Comparison of ENCODE assay signal across 20 mouse cellular contexts in genomic region chr10:75339377-75339776, GRCm38 (mm10).
"Had no signal": no experiment of that assay in that cellular context is flagged by ENCODE, and none has a peak within 500 bp of the region (broad histone marks: within the 10 kb centered on the region; RNA-seq: fewer than 3 reads in every experiment).

No protein-coding gene starts in this region.

- H3K27ac ChIP-seq: liver, embryonic 12.5 days; liver, embryonic 14.5 days; midbrain, embryonic 10.5 days; midbrain, embryonic 12.5 days; neural tube, embryonic 13.5 days; neural tube, embryonic 15.5 days had no signal

- DNase-seq: lung, adult 2 months; lung, postnatal 10 days; lung, postnatal 36 days; midbrain, embryonic 14.5 days; retina, postnatal 1 day; right cerebral cortex, adult 18-20 months; right cerebral cortex, postnatal 25 days; right cerebral cortex, postnatal 4 days; spleen, adult 18-20 months; thymus, adult 18-20 months; thymus, postnatal 14 days; thymus, postnatal 36 days had no signal

- H3K4me3 ChIP-seq: liver, embryonic 12.5 days; midbrain, embryonic 10.5 days; midbrain, embryonic 12.5 days; myocyte; neural tube, embryonic 13.5 days; neural tube, embryonic 15.5 days had no signal

- H3K9ac ChIP-seq: liver, embryonic 12.5 days; liver, embryonic 14.5 days; midbrain, embryonic 12.5 days; neural tube, embryonic 13.5 days; neural tube, embryonic 15.5 days had no signal

- H3K27me3 ChIP-seq: liver, embryonic 12.5 days; midbrain, embryonic 12.5 days; neural tube, embryonic 13.5 days; neural tube, embryonic 15.5 days had no signal

- H3K4me2 ChIP-seq: liver, embryonic 12.5 days; midbrain, embryonic 12.5 days; neural tube, embryonic 13.5 days; neural tube, embryonic 15.5 days had no signal

- H3K4me1 ChIP-seq: liver, embryonic 12.5 days; midbrain, embryonic 10.5 days; midbrain, embryonic 12.5 days; neural tube, embryonic 13.5 days; neural tube, embryonic 15.5 days had no signal

- ATAC-seq: liver, embryonic 12.5 days; midbrain, embryonic 16.5 days had no signal

- H3K9me3 ChIP-seq: liver, embryonic 12.5 days; midbrain, embryonic 10.5 days; midbrain, embryonic 12.5 days; neural tube, embryonic 13.5 days; neural tube, embryonic 15.5 days had no signal

- H3K36me3 ChIP-seq: liver, embryonic 12.5 days; midbrain, embryonic 10.5 days; midbrain, embryonic 12.5 days; neural tube, embryonic 13.5 days; neural tube, embryonic 15.5 days had no signal
